Mouse (Mus musculus) T-helper 2 cell (primary cell): Measurements from ENCODE around the gene Picalm.

Experiments
- in situ Hi-C: fragments of 300-600 bp; cut with MboI, MseI; formaldehyde crosslinking; loops from one replicate; pipeline ENCODE4 v1.15.1; 2025; ENCODE audit warnings: high pct_unique_total_duplicates

Gene Picalm

DNA sequence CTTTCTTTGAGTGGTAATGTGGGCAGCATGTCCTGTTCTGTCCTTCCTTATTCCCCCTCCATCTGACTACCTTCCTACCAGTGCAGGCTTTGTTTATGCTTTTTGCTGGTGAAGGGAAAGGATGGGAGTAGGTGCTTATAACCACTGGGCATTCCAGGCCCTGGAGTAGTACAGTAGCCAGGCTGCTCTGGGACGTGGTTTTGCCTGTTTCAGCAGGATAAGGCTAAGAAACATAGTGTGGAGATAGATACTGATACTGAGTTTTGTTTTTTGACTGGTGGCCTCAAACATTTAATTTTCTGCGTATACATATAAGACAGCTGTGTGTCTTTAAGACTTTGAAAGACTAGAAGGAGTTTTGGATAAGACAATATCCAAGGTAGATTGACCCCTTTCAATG lies 73.9 kb downstream of the Picalm start:
- in situ Hi-C loops: loop anchor here (5.0 kb wide), 1 partner anchor 37 kb away; no protein-coding TSS in a partner anchor

GRCm38 (mm10) chr7:90210116-90210515 lies 80.1 kb downstream of the Picalm start:
- in situ Hi-C loops: no loop called here

GRCm38 (mm10) chr7:90210947-90211346 lies 80.9 kb downstream of the Picalm start:
- in situ Hi-C loops: no loop called here

DNA sequence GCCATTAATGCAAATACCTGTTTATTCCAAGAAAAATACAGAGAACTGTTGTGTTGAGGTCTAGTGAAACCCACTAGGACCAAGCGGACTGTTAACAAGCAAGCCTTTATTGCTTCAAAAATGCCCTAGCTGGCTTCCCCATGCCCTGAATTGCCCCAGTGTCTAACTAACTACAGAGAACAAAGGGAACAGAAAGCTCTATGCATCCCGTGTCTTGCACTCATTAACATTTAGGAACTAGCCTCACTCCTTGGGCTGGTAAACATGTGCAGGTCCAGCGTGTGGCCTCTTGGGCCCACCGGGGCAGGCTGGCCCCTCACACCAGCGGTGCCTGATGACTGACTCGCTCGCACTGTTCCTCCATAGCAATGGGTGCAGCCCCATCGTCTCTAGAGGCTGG lies 86.5 kb downstream of the Picalm start:
- in situ Hi-C loops: no loop called here

DNA sequence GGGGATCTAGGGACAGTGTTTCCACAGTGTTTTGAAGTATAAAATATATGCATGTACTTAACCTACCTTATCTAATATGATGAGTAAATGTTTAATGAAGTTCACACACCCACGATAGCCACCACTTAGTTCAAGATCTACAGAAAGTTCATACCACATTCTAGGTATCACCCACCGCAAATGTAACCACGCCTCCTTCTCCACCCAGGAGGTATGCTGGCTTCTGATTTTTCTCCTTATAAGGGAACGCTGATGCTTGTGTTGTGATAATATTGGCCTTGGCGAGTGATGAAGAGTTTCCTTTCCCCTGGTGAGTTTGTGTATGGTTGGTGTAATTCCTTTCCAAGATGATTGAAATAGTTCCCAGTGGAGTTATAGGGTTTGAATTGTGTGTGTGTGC lies 88.1 kb downstream of the Picalm start:
- in situ Hi-C loops: no loop called here

DNA sequence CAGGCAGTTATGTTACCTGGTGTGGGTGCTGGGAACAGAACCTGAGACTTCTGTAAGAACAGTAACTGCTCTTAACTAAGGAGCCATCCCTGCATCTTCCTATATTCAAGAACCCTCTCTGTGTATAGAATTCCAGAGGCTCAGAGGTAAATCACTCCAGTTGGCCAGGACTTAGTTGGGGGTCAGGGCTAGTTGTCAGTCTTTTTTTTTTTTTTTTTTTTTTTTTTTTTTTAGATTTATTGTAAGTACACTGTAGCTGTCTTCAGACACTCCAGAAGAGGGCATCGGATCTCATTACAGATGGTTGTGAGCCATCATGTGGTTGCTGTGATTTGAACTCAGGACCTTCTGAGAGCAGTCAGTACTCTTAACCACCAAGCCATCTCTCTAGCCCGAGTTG lies 91.5 kb downstream of the Picalm start:
- in situ Hi-C loops: no loop called here

DNA sequence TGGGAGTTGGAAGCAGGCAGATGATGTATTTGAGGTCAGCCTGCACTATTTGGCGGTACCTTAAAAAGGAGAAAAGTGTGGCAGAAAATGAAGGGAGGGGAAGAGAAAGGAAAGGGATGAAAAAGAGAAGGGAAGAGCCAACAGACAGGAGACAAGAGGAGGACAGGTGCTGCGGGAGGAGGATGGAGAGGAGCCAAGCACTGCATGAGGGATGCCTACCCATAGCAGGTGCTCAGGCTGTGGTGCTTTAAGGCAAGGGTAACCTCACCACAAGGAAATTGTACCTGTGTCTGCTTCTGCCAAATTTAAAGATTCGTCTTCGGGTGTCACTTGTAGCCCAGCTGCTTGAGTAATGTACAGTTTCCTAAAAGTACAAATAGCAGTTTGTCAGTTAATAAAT lies 98.1 kb downstream of the Picalm start:
- in situ Hi-C loops: loop anchor here (5.0 kb wide), 1 partner anchor 34 kb away; no protein-coding TSS in a partner anchor

- in situ Hi-C loops: loop anchor here (5.0 kb wide), 1 partner anchor 33 kb away; no protein-coding TSS in a partner anchor
These were observed 98.9 kb downstream of the Picalm start for GRCm38 (mm10) chr7:90228884-90229283.

GRCm38 (mm10) chr7:90231431-90231830 lies 101.4 kb downstream of the Picalm start:
- in situ Hi-C loops: no loop called here

DNA sequence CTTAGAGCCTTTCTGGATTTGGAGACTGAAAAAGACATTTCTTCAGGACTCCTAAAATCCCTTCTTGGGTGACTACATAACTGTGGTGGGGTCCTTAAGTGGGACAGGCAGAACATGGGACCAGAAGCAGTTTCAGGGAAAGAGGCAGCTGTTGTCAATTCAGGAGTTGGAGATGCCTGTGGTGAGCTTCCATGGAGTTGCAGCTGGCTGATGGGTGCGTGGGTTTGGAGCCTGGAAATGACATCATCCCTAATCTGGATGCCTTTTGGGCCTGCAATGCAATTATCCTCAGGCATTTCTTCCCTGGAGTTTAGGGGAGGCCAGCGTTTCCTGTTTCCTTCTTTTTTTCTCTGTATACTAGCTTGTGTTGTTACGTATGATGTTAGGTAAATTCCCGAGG lies 103.9 kb downstream of the Picalm start:
- in situ Hi-C loops: no loop called here

- in situ Hi-C loops: no loop called here
These were observed 106.4 kb downstream of the Picalm start for GRCm38 (mm10) chr7:90236289-90236905.

- in situ Hi-C loops: no loop called here
These were observed 113.1 kb downstream of the Picalm start for GRCm38 (mm10) chr7:90243151-90243550.

- in situ Hi-C loops: no loop called here
These were observed 113.6 kb downstream of the Picalm start for GRCm38 (mm10) chr7:90243643-90244042.

DNA sequence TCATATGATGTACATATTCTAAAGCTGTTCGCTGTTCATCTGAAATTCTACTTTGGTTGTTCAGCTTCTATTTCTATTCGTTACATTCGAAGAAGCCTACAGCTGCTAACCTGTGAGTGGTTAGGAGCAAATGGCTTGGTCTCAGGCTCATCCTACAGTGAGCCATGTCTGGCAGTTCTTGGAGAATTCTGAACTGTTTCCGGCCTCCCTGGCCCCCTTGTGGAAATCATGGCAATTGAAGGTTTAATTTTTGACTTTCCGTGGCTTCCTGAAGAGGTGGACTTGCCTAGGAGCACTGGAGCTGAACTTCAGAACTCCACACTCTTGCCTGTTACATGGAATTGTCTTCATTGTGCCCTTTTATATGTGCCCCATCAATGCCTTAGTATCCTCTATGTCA lies 122.9 kb downstream of the Picalm start:
- in situ Hi-C loops: no loop called here

DNA sequence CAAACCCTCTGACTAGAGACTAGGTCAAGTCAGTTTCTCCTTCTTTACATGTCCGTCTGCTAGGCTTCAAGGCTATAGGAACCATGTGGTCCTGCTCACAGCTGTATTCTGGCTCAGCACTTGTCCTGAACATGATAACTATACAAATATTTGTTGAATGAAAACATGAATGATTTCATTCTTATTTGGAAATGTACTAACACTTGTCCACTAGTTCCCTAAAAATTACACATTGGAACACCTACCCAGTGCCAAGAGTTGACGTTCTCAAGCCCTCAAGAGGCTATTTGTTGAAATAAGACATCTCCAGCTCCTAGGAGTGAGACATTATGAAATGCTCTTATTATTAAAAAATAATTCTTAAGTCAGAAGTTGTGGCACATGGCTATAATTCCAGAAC lies 128.7 kb downstream of the Picalm start:
- in situ Hi-C loops: no loop called here

DNA sequence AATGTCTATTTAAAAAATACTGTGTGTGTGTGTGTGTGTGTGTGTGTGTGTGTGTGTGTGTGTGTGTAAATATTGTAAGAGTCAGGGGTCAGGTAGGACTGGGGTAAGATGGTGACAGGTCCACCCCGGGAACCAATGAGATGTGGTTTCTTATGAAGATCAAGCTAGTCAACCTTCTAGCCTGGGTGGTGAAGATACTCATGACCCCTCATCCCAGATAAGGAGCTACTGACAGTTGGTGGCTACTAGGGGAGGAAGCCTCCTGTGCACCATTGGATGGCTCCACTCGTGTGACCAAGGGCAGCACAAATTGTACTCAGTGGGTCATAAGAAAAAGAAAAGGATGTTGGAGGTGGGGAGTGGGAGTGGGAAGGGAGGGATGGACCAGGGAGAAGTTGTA lies 129.9 kb downstream of the Picalm start:
- in situ Hi-C loops: loop anchor here (5.0 kb wide), 1 partner anchor 33 kb away; no protein-coding TSS in a partner anchor

GRCm38 (mm10) chr7:90261902-90262599 lies 132.0 kb downstream of the Picalm start:
- in situ Hi-C loops: loop anchor here (5.0 kb wide), 1 partner anchor 35 kb away; no protein-coding TSS in a partner anchor
